Mouse (Mus musculus) left cerebral cortex, postnatal 4 days (tissue): ENCODE measurements at regions not wholly inside any gene's neighbourhood (a gene's known extent, or its start where the extent isn't known, plus 50 kb on each side); places are given as distances from the start of the nearest gene placed in this dataset.

Experiments
- DNase-seq: peaks from one replicate; pipeline ENCODE4 v3.0.0-alpha.2; 2022
- intact Hi-C: fragments of 180-260 bp; cut with DNase I; formaldehyde crosslinking; loops from one replicate; pipeline ENCODE4 v1.15.1; 2025

- no peak for DNase-seq
- intact Hi-C loops, result no loop called here
These were observed 564.3 kb upstream of the 4931417E11Rik start for GRCm38 (mm10) chr6:74033811-74034210.

GRCm38 (mm10) chr6:74017107-74017506 lies 547.6 kb upstream of the 4931417E11Rik start:
- DNase-seq, result no peak
- intact Hi-C loops, result no loop called here

DNA sequence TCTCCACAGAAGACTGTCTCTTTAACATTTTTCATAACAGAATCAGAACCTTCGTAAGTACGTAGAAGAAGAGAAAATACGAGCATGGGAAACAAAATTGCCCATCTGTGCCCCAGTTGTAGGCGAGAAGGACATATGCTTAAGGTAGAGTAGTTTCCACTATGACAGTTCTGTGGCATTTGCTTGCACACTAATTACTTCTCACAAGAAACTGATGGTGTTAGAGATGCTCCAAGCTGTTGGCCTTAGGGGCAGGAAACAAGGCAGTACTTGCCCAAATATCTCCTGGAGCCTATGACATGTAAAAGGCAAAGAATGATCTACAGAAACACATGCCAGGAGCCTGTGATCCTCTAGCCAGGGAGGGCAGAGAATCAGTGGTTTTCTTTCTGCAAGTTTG lies 512.3 kb upstream of the 4931417E11Rik start:
- no peak for DNase-seq
- intact Hi-C loops, result no loop called here

DNA sequence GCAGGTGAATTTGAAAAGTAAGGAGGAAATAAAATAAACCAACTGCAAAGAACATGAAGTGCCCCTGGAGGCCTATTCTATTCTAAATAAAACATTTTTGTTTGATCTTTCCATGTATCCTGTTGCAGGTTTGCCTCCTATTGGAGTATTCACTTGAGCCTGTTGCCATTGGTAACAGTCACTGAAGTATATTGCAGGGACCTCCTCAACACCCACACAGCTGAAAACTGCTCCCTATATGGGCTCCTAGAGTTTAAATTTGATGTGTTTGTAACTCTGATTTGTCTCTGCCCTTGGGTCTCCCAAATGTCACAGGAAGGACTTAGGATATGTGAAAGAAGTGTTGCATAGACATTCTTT lies 480.4 kb upstream of the 4931417E11Rik start:
- DNase-seq, result no peak
- intact Hi-C loops, result no loop called here

DNA sequence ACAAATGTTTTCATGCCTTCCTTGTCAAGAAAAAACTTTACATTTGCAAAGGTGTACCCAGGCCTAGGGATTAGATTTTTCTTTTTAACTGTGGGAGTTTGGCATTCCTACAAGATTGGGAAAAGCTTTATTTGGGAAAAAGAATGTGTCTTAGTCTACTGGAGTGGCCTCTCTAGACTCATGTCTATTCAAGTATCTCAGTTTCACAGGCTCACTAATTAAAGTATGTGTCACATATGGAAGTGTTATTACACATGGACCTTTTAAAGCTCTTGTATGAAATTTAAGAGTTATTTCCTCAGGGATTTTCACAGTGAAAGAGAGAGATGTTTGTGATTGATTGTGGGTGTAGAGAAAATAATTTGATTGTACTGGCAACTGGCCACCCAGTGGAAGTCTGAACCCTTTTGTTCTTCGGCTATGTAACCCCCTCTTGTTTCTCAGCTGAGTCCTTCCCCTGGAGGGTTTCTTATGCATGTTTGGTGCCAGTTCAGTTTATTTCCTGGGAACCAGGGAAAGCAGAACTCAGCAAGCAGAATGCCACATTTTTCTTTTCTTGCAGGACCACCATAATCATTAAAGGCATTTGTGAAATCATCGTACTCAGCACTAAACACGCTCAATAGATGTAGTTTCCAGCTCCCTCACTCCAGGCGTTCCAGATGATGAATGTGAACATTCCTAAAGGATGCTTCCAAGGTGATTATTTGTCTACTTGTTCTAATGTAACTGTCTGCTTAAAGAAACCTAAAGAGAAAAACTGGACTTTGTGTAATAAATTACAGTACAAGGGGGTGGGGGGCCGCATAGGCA lies 479.9 kb upstream of the 4931417E11Rik start:
- no peak for DNase-seq
- intact Hi-C loops, result no loop called here

GRCm38 (mm10) chr6:73913426-73914404 lies 444.2 kb upstream of the 4931417E11Rik start:
- intact Hi-C loops, result no loop called here
- DNase-seq, result peak; percentile 90

GRCm38 (mm10) chr6:73889144-73889795 lies 419.8 kb upstream of the 4931417E11Rik start:
- intact Hi-C loops, result no loop called here
- no peak for DNase-seq

GRCm38 (mm10) chr6:73878662-73879061 lies 409.2 kb upstream of the 4931417E11Rik start:
- no peak for DNase-seq
- intact Hi-C loops, result no loop called here

DNA sequence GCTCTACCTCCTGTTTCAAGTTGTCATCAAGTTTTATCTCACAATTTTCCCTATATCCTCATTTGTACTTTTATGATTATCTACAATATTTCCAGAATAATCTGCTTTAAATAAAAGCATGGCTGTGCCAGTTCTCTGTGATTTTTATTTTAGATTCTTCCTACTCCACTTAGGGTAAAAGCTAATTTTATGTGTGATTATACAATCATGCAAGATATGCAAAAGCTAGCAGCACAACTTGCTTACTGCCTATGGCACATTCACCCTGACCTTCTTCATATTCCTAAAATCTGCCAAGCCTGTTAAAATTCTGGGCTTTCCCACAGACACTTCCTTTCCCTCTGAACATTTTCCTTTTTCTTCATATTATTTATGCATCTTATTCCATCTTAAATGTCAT lies 399.2 kb upstream of the 4931417E11Rik start:
- intact Hi-C loops, result no loop called here
- no peak for DNase-seq
